Mouse (Mus musculus): ENCODE measurements around the gene Gpatch3.

The Gpatch3 gene

DNA sequence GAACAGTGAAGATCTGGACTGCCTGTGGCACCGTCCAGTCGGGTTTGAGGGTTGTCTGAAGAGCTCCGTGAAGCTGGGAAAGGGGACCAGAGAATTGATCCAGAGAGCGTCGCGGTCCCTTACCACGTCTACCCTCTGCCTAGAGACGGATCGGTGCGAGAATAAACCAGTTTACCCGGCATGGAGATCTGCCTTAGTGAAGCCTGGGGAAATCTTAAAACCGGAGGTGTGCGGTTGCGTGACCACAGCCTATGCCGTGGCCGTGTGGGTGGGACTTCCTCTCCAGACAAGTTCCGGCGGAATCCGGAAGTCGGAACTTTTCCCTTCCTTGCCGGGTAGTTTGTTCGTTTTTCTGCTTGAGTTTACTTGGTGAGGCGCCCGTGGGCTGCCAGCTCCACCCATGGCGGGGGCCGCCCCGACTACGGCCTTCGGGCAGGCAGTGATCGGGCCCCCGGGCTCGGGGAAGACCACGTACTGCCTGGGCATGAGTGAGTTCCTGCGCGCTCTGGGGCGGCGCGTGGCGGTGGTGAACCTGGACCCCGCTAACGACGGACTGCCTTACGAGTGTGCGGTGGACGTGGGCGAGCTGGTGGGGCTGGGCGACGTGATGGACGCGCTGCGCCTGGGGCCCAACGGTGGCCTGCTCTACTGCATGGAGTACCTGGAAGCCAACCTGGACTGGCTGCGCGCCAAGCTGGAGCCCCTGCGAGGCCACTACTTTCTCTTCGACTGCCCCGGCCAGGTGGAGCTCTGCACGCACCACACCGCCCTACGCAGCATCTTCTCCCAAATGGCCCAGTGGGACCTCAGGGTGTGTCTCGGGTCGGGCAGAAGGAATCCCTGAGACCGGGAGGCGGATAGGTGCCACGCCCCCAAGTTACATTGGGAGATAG is 9.8 kb downstream of the Gpatch3 start, which contains the start of gene Gpn2:
TSS of gene Gpn2 (plus strand) at position 304 of the 893 bp plus-strand sequence.
- peak; percentile 85 to 87 for DNase-seq

DNA sequence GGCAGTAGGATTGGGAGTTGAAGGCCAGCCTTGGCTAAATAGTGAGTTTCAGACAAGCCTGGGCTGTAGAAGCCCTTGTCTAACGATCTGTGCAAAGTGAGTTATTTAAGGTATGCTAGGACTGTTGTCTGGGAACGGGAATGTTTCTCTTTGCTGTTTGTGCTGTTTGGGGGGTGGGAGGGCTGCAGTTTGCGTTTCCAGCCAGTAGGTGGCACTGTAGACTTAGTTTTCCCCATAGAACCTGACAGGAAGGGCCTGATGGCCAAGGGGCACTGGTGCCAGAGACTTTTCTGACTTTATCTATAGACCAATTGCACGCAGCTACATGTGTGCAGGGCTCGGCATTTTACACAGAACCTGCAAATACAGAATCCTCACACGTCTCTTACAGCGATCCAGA is 18.0 kb downstream of the Gpatch3 start:
- DNase-seq, result peak; percentile 66 to 72

DNA sequence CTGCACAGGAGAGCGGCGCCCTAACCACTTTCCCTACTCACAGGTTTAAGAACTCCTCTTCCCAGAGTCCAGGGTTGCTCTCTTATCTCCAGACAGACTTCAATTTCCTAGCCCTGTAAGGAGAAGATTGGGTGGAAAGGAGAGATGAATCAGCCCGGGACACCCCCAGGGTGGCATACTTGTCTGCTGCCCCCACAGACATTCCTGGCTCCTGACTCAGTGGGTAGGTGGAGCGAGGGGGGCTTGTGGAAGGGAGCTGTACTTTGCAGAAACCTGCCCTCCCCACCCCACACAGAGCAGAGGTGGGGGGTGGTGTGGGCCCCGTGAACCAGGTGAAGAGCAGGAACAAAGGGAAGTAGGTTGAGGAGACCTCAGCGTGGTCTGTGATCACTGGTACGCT is 21.0 kb downstream of the Gpatch3 start:
- no peak for DNase-seq

DNA sequence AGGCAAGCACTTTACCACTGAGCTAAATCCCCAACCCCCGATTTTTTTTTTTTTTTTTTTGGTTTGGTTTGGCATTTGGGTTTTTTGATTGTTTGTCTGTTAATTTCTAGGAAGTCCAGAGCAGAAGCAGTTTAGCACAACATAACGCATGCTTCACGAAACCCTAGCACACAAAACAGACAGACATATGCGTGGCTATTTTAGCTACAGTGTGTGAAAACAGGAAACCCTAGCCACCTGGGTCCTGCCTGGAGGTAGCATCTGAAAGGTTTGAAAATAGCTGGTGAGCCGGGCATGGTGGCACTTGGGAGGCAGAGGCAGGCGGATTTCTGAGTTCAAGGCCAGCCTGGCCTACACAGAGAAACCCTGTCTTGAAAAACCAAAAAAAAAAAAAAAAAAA is 21.5 kb downstream of the Gpatch3 start:
- DNase-seq, result no peak

DNA sequence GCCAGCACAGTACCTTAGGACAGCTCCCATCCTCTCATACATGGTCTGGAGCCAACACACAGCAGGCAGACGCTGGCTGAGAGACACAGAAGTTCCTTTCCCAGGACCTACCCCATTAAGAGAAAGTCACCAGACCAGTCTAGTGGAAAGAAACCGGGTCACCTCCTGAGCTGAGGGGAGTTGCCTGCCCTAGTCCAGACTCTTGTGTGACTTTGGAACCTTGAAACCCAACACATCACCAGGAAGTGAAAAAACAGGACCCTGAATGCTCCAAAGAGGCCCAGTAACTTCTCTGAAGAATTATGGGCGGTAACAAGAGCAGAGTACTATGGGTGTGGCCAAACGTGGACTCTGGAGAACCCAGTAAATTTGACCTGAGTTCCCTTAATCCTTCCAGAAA is 24.1 kb downstream of the Gpatch3 start:
- DNase-seq, result peak; percentile 26 to 65

DNA sequence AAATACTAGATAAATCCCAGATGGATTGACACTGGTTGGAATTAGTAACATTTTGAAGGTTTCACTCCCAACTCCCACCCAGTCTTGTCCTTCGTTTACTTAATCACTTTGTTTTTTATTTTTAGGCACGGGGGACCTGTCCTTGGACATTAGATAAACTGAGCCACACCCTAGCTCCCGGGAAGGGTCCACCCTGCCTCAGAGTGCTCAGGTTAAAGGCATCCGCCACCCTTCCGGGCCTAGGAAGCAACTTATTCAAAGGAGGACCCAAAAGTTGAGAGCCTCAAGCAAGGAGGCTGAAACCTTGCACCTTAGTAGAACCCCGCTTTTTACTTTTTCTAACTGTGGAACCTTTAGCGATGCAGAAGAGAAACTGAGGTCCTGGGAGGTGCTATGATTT is 24.6 kb downstream of the Gpatch3 start:
- no peak for DNase-seq

DNA sequence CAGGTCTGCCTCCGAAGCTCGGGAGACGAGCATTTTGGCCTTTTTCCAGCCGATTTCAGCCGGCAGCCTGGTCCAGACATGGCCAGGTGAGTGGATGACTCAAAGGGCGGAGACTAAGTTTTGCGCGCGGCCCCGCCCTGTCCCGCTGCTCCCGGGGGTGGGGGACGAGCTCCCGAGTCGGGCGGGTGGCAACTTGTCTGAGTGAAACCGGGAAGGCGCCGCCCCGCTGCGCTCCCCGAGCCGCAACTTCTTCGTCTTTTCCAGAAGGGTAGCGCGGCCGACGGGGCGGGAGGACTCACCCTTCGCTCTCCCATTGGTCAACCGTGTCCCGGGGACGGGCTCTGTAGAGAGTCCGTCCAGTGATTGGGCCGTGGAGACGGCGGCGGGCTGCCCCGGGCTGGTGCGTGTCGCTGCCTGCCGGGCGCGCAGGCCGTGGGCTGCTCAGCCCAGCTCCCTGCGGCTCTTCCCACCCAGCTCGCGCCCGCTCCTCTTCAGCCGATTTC is 25.1 kb downstream of the Gpatch3 start:
- DNase-seq, result peak; percentile 98

DNA sequence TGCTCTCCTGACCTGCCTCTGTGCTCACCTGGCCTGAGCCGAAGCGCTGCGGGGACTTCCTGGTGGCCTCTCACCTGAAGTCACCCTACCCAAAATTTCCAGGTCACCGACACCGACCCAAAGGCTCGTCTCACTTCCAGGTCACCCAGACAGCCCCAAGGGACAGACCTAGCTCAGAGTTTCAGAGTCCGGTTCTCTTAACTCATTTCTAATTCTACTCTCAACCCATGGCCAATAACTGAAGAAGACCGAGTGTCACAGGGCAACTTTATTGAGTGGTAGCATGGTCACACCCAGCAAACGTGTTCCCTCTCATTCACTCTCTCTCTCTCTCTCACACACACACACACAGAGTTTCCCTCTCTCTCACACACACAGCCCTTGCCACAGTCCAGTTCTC is 25.8 kb downstream of the Gpatch3 start:
- no peak for DNase-seq

DNA sequence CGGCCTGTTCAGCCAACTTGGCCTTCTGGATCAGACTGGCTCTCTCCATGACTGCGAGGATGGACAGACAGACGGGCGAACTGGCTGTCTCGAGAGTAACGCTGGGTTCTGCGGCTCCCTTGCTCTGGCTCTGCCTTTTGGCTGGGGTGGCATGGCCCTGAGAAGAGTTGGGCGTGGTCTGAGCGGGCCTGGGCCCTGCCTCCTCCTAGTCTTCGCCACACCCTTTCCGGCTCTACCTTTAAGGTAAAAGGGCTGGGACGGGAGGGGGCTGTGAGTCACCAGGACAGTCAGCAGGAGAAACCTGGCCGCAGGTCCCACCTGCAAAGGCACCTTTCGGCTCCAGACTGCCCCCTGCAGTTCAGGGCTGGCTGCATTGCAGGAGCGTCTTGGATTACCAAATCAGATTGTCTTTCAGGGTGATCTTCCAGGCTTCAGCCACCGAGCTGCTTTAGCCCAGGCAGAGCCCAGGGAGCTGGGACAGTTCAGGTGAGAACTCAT is 27.2 kb downstream of the Gpatch3 start, which contains the start of gene Sfn:
TSS of gene Sfn (minus strand) at position 448 of the 498 bp plus-strand sequence.
- DNase-seq, result peak; percentile 86 to 92

DNA sequence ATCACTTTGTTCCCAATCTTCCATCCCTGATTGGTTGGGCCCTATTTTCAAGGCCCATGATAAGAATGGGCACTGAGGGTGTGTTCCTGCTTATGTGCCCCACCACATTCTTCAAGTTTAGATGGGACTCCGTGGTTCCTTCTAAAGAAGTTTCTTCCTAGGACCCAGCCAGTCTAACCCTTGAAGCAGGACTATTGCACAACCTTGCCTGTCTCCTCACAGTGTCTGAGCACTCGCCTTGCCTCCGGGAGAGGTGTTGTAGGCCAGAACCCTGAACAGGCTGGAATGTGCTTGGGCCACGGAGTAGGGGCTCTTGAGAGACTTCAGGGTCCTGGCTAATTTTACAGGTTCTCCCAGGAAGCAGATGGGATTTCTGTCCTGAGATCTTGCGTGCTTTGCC is 28.5 kb downstream of the Gpatch3 start:
- DNase-seq, result peak in 1 of 2 experiments; percentile 55

DNA sequence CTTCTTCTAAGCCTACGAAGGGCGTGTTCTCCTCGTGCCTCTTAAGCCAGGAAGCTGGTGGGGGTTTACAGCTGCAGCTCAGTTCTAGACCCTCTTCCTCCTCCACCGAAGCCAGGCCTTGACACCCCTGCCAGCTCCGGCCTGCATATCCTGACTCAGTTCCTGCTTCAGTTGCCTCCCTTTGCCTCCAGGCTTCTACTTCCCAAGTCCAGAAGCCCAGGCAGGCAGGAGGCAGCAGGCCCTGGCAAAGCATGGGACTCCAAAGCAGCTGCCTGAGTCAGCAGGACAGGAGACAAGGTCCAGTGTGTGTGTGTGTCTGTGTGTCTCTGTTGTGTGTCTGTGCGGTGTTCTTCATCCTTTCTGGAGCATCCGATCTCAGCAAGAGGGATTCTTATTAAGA is 29.6 kb downstream of the Gpatch3 start:
- DNase-seq, result no peak

DNA sequence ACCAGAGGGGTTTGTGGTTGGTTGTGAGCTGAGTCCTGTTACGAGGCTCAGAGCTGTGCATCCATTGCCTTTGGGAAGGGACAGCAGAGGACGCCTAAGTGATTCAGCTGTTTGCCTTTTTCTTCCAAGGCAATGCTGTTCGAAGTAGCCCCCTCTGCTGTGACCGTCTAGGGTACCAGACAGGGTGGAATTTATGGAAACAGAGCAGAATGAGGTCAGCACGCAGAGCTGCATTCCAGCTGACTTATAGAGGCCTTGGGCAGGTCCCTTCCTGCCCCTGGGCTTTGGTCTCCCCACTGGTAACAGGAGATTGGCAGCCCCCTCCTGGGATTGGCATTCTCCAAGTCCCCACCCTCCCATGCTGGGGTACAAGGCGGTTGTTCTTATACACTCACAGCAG is 30.3 kb downstream of the Gpatch3 start:
- DNase-seq, result no peak

DNA sequence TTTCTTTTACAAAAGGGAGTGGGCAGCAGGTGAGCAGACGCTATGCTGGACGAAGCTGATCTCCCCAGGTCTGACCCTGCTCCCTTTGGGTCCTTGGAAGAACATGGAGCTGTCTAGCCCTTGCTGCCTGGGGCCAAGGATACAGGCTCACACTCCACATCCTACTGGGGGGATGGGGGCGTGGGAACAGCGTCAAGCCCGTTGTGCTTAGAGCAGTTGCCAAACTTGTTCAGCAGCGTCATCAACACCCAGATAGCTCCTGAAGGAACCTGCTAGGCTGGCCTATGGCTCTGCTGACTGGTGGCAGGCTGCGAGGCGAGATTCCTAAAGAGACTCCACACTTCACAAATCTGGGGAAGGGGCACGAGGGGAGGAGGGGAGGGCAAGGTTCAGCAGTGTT is 30.8 kb downstream of the Gpatch3 start:
- peak; percentile 58 to 79 for DNase-seq

DNA sequence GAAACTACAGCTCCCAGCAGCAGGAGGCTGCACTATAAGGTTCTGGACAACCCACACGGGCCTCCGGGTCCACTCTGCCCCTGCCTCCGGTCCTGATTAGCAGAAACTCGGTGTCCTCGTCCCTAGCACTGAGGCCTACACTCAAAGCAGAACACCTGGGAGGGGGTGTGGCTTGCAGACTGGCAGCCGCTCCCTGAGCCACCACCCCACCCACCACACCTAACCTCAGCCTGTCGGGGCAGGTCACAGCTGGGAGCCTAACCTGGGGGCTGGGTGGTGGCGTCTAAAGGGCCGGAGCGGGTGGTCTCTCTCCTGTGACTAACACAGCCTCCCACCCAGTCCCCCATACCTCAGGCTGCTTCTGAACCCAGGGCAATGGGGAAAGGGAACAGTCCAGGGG is 32.7 kb downstream of the Gpatch3 start:
- no peak for DNase-seq

DNA sequence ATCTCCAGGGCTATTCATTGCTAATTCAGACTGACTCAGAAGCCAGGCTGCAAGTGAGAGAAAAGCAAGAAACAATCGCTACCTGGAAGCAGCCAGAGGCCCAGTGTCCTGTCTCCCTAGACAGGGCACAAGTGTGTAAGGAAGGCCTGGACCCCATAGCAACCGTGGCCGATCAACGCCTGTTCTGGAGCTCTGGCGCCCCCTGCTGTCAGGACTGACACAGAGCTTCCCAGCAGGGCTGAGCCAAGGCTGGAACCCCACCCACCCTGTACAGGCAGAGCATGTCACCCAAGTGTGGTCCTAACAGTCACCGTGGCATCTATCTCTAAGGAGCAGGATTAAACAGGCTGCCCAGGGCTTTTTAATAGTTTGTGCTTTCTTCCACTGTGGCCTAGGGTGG is 35.2 kb downstream of the Gpatch3 start:
- peak; percentile 83 to 91 for DNase-seq

DNA sequence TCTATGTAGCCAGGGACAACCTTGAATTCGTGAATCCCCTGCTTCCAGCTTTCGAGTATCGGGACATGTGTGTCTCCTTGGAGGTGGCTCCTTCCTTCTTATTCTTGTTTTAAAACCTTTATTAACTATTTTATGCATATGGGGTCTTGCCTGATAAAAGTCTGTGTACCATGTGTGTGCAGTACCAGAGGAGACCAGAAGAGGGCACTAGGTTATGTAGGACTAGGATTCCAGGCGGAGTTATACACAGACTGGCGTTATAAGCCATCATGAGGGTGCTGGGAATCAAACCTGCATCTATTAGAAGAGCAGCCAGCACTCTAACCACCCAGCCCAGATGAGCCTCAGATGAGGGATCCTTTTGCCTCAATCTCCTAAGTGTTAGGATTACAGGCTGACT is 37.3 kb downstream of the Gpatch3 start:
- no peak for DNase-seq

DNA sequence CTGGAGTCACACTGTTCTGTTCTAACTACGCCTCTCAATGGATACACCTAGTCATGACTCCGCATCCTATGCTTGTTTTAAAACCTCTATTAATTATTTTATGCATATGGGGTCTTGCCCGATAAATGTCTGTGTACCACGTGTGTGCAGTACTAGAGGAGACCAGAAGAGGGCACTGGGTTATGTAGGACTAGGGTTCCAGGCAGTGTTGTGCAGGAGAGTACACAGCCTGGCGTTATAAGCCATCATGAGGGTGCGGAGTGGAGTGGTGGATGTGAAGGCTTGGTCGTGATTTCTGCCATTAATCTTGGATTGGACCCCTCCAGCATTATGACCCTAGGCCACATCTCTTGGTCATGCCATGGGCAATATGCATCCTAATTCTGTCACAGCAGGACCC is 37.9 kb downstream of the Gpatch3 start:
- no peak for DNase-seq

DNA sequence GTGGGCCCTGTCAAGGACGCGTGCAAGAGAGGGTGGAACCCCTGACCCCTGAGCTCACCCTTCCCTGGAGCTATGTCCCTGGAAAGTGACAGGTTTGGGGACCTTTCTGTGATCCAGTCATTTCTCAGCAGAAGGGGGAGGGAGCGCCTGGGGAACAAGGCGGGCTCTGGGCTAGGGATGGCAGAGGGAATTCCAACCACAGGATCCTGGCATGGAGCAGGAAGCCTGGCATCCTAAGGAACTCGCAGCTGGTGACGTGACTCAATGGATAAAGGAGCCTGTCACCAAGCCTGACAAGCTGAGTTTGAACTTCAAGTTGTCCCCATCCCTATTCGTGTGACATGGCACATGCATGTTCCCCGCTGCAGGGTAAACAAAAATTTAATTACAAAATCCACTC is 38.5 kb downstream of the Gpatch3 start:
- no peak for DNase-seq

DNA sequence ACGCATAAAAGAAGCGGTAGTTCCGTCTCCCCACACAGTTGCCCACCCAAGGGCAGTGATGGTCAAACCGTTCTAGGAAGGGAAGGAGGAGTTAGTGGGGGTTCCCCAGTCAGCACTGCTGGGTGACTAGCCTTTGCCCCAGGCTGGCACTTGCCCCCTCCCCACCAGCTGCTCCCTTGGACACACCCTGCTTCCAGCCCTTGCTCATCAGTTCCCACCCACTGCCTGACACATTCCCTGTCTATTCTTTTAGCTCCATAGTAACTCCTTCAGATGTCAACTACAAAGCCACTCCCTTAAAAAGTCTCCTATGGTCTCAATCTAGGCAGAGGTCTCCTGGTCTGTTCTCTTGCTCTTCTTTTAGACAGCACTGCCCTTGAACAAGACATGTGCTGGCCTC is 39.3 kb downstream of the Gpatch3 start:
- no peak for DNase-seq

DNA sequence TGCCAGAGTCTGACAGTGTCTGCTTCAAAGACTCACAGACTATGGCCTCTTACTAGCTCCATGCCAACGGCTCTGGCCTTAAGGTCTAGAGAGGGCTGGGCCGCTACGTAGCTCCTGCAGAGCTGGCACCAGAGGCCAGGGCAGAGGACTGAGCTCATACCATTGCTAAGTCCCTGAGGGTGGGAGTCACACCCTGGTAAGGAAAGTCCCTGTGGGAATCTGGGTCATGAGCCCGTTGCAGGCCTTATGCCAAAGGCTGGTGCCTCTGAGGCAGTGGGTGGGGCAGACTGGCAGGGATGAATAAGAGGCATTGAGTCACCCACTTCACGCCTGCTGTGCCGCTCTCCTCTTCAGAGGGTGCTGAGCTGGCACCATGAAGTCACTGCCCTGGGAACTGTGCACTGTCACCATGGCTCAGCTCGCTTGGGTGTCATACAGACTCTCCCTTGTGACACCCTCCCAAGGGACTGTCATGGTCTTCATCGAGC is 39.8 kb downstream of the Gpatch3 start:
- peak; percentile 92 to 94 for DNase-seq

DNA sequence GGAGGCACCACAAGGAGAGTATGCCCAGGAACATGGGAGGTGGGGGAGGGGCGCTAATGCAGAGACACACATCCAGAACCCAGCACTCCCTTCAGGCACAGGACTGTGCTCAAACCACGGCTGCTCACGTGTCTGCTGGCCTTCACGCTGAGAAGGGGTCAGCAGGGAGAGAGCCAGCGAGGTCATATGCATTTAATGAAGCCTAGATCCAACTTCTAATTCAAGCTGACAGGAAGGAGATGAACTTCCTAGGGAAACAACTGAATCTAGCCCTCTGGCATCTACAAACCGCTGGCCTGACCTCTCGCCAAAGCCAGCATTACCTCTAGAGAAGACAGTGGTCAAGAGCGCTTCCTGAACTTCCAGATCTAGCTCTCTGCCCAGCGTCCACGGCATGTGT is 40.9 kb downstream of the Gpatch3 start:
- DNase-seq, result no peak

DNA sequence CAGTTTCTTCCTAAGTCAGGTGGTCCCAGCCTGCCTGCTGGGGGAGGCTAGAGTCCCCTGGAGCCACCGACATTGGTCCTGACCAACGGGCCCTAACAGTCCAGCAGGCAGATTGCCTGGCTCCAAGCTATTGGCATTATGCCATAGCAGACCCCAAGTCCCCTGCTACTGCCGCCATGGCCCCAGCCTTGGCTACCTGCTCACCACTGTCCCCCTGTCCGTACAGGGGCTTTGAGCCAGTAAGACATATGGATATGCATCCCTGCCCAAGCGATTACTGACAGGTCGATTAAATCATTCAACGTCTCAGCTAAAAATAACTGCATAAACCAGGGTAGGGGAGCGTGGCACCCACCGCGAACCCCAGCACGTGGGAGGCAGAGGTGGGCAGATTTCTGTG is 43.4 kb downstream of the Gpatch3 start:
- DNase-seq, result no peak

DNA sequence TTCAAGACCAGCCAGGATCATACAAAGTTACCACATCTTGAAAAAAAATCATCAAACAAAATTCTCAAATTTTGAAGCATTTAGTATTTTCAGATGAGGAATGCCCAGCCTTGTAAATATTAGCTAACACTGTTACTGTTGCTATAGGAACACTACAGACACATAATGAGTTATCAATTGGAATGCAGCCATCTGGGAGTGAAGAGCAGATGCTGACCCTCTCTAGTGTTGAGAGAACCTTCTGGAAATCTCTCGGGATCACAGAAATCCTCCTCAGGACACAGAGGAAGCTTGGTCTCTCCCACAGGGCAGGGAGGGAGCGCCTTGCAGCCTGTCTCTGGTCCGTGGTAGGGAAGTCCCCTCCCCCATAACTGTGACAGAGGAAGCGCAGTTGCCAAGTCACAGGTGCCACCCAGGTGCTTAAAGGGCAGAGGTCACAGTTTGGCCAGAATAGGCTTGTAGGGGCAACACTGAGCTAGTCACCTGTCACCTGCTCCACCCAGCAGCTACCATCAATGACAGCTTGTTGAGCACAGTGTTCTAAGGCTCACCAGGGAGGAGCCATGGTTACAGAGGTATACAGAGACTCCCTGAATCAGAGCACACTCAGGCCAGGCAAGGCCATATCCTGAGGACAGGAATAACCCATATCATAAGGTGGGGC is 45.1 kb downstream of the Gpatch3 start:
- no peak for DNase-seq

DNA sequence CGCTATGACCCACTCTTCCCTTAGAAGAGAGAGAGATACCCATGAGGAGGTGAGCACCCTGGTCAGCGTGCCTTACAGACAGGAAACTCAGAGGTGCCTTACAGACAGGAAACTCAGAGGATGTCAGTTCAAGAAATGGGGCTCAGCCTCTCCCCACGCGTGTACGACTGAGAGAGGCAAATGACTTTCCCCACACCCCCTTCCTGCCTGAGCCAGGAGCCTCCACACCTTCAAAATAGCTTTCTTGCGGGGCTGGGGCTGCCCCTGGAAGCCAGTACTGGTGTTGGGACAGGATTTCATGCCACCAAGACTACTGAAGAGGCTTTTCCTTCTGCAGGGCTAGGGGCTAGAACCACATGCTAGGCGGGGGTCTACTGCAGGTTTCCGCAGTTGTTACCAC is 46.1 kb downstream of the Gpatch3 start:
- DNase-seq, result no peak

All from lung, adult 18-20 months (tissue).